Mouse (Mus musculus): ENCODE measurements at regions not wholly inside any gene's neighbourhood (a gene's known extent, or its start where the extent isn't known, plus 50 kb on each side); places are given as distances from the start of the nearest gene placed in this dataset.
A peak's percentile ranks its signal among the peaks of the same experiment; 100 is the strongest.

- ATAC-seq (ENCODE audit: low FRiP score, low TSS enrichment) (no peak), DNase-seq (ENCODE audit: low spot score) (no peak)
- H3K4me2 ChIP-seq (replicated peaks; ENCODE audit: low read depth): peak overlapping the region; percentile 21; the same call in 1 of the 2 replicates
- no peaks in the 10 kb centered on the region for H3K27me3 ChIP-seq (ENCODE audit: control insufficient read depth, insufficient read depth, low read length)
- WGBS: 22% methylated on average over 5 of the region's 5 CpGs
- H3K9me3 ChIP-seq (ENCODE audit: control insufficient read depth, low read length): no peaks in the 10 kb centered on the region
- no peaks in the 10 kb centered on the region for H3K4me1 ChIP-seq (replicated peaks; ENCODE audit: control insufficient read depth, insufficient read depth)
- H3K27ac ChIP-seq (replicated peaks): no peak overlapping the region
- H3K4me3 ChIP-seq (ENCODE audit: low read depth, low read length): no peak overlapping the region
- H3K9ac ChIP-seq (ENCODE audit: low read length): no peak overlapping the region
- TF ChIP-seq CTCF (IDR thresholded peaks at IDR 0.05; ENCODE audit: low read depth): no peak
- TF ChIP-seq EP300 (optimal IDR thresholded peaks at IDR 0.05): no peak
- H3K36me3 ChIP-seq (ENCODE audit: control insufficient read depth, insufficient read depth, low read length): no peaks in the 10 kb centered on the region
These were observed 78.4 kb upstream of the Nav3 start for GRCm38 (mm10) chr10:110534387-110534786.

- H3K4me1 ChIP-seq (replicated peaks; ENCODE audit: control insufficient read depth, insufficient read depth): no peaks in the 10 kb centered on the region
- 70% methylated on average over 6 of the region's 6 CpGs for WGBS
- no peaks in the 10 kb centered on the region for H3K27me3 ChIP-seq (ENCODE audit: control insufficient read depth, insufficient read depth, low read length)
- H3K27ac ChIP-seq (replicated peaks): no peak overlapping the region
- H3K36me3 ChIP-seq (ENCODE audit: control insufficient read depth, insufficient read depth, low read length): no peaks in the 10 kb centered on the region
- DNase-seq (ENCODE audit: low spot score): no peak
- TF ChIP-seq EP300 (optimal IDR thresholded peaks at IDR 0.05) (no peak), CTCF (IDR thresholded peaks at IDR 0.05; ENCODE audit: low read depth) (no peak)
- H3K9me3 ChIP-seq (ENCODE audit: control insufficient read depth, low read length): no peaks in the 10 kb centered on the region
- no peak for ATAC-seq (ENCODE audit: low FRiP score, low TSS enrichment)
- no peak overlapping the region for H3K4me3 ChIP-seq (ENCODE audit: low read depth, low read length)
- H3K9ac ChIP-seq (ENCODE audit: low read length): no peak overlapping the region
- H3K4me2 ChIP-seq (replicated peaks; ENCODE audit: low read depth): no peak overlapping the region
These were observed 86.7 kb upstream of the Nav3 start for GRCm38 (mm10) chr10:110542712-110543111.

GRCm38 (mm10) chr10:110548391-110548790 lies 92.4 kb upstream of the Nav3 start:
- no peak overlapping the region for H3K27ac ChIP-seq (replicated peaks)
- no peaks in the 10 kb centered on the region for H3K4me1 ChIP-seq (replicated peaks; ENCODE audit: control insufficient read depth, insufficient read depth)
- H3K4me3 ChIP-seq (ENCODE audit: low read depth, low read length): no peak overlapping the region
- no peak overlapping the region for H3K9ac ChIP-seq (ENCODE audit: low read length)
- no peaks in the 10 kb centered on the region for H3K9me3 ChIP-seq (ENCODE audit: control insufficient read depth, low read length)
- no peak overlapping the region for H3K4me2 ChIP-seq (replicated peaks; ENCODE audit: low read depth)
- no peak for ATAC-seq (ENCODE audit: low FRiP score, low TSS enrichment)
- no peak for TF ChIP-seq EP300 (optimal IDR thresholded peaks at IDR 0.05)
- no peak for TF ChIP-seq CTCF (IDR thresholded peaks at IDR 0.05; ENCODE audit: low read depth)
- H3K27me3 ChIP-seq (ENCODE audit: control insufficient read depth, insufficient read depth, low read length): no peaks in the 10 kb centered on the region
- WGBS: 83% methylated on average over 2 of the region's 2 CpGs
- no peak for DNase-seq (ENCODE audit: low spot score)
- no peaks in the 10 kb centered on the region for H3K36me3 ChIP-seq (ENCODE audit: control insufficient read depth, insufficient read depth, low read length)

- H3K4me2 ChIP-seq (replicated peaks; ENCODE audit: low read depth): no peak overlapping the region
- H3K9me3 ChIP-seq (ENCODE audit: control insufficient read depth, low read length): no peaks in the 10 kb centered on the region
- no peaks in the 10 kb centered on the region for H3K4me1 ChIP-seq (replicated peaks; ENCODE audit: control insufficient read depth, insufficient read depth)
- no peak overlapping the region for H3K9ac ChIP-seq (ENCODE audit: low read length)
- DNase-seq (ENCODE audit: low spot score) (peak; percentile 20), ATAC-seq (ENCODE audit: low FRiP score, low TSS enrichment) (peak; percentile 84)
- H3K36me3 ChIP-seq (ENCODE audit: control insufficient read depth, insufficient read depth, low read length): no peaks in the 10 kb centered on the region
- 41% methylated on average over 6 of the region's 6 CpGs for WGBS
- no peaks in the 10 kb centered on the region for H3K27me3 ChIP-seq (ENCODE audit: control insufficient read depth, insufficient read depth, low read length)
- no peak overlapping the region for H3K4me3 ChIP-seq (ENCODE audit: low read depth, low read length)
- no peak overlapping the region for H3K27ac ChIP-seq (replicated peaks)
- TF ChIP-seq CTCF (IDR thresholded peaks at IDR 0.05; ENCODE audit: low read depth) (no peak), EP300 (optimal IDR thresholded peaks at IDR 0.05) (no peak)
These were observed 98.0 kb upstream of the Nav3 start for GRCm38 (mm10) chr10:110553954-110554353.

GRCm38 (mm10) chr10:110556326-110556883 lies 100.4 kb upstream of the Nav3 start:
- no peaks in the 10 kb centered on the region for H3K4me1 ChIP-seq (replicated peaks; ENCODE audit: control insufficient read depth, insufficient read depth)
- WGBS: 98% methylated on average over 1 of the region's 1 CpGs
- no peaks in the 10 kb centered on the region for H3K36me3 ChIP-seq (ENCODE audit: control insufficient read depth, insufficient read depth, low read length)
- no peaks in the 10 kb centered on the region for H3K27me3 ChIP-seq (ENCODE audit: control insufficient read depth, insufficient read depth, low read length)
- no peak for TF ChIP-seq CTCF (IDR thresholded peaks at IDR 0.05; ENCODE audit: low read depth)
- no peak for TF ChIP-seq EP300 (optimal IDR thresholded peaks at IDR 0.05)
- ATAC-seq (ENCODE audit: low FRiP score, low TSS enrichment) (no peak), DNase-seq (ENCODE audit: low spot score) (no peak)
- no peaks in the 10 kb centered on the region for H3K9me3 ChIP-seq (ENCODE audit: control insufficient read depth, low read length)
- H3K4me3 ChIP-seq (ENCODE audit: low read depth, low read length): no peak overlapping the region
- H3K4me2 ChIP-seq (replicated peaks; ENCODE audit: low read depth): no peak overlapping the region
- H3K9ac ChIP-seq (ENCODE audit: low read length): no peak overlapping the region
- H3K27ac ChIP-seq (replicated peaks): no peak overlapping the region

- H3K4me2 ChIP-seq (replicated peaks; ENCODE audit: low read depth): no peak overlapping the region
These were observed 107.1 kb upstream of the Nav3 start for GRCm38 (mm10) chr10:110563057-110563456.

More at GRCm38 (mm10) chr10:110563057-110563456, 107.1 kb upstream of the Nav3 start:
- no peaks in the 10 kb centered on the region for H3K36me3 ChIP-seq (ENCODE audit: control insufficient read depth, insufficient read depth, low read length)
- no peak overlapping the region for H3K9ac ChIP-seq (ENCODE audit: low read length)
- no peaks in the 10 kb centered on the region for H3K4me1 ChIP-seq (replicated peaks; ENCODE audit: control insufficient read depth, insufficient read depth)
- ATAC-seq (ENCODE audit: low FRiP score, low TSS enrichment) (no peak), DNase-seq (ENCODE audit: low spot score) (no peak)
- H3K4me3 ChIP-seq (ENCODE audit: low read depth, low read length): no peak overlapping the region
- no peak overlapping the region for H3K27ac ChIP-seq (replicated peaks)
- no peaks in the 10 kb centered on the region for H3K27me3 ChIP-seq (ENCODE audit: control insufficient read depth, insufficient read depth, low read length)
- no peaks in the 10 kb centered on the region for H3K9me3 ChIP-seq (ENCODE audit: control insufficient read depth, low read length)
- 88% methylated on average over 5 of the region's 5 CpGs for WGBS
- TF ChIP-seq CTCF (IDR thresholded peaks at IDR 0.05; ENCODE audit: low read depth) (no peak), EP300 (optimal IDR thresholded peaks at IDR 0.05) (no peak)
